ENCODE assay signal across 24 mouse cellular contexts in the genomic region with DNA sequence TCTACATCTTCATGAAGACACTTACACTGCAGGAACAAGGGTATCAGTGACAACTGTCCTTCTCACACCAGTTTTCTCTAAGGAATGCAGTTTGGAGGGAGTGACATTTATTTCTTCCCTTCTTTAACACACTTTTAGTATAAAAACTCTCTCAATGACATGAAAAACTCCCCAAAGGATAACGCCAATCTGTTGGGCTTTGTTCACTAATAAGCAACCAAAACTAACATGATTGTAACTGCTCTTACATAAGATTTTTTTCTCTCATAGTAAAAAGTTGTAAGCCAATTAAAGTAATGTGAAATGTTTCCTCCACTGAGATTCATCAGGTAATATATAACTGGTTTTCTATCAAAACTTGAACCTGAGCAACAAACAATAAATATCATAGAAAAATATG. TPM values are rescaled to one million over a fixed set of nuclear protein-coding genes. Genes with fewer than 3 reads are reported as not detected.
"Had no signal": no experiment of that assay in that cellular context is flagged by ENCODE, and none has a peak within 500 bp of the region (broad histone marks: within the 10 kb centered on the region; RNA-seq: fewer than 3 reads in every experiment).

A gene (minus strand): TSS at position 101 of the 400 bp plus-strand sequence.

- H3K27ac ChIP-seq: neural tube, embryonic 13.5 days; neural tube, embryonic 15.5 days; stomach, embryonic 15.5 days; stomach, postnatal 0 days had no signal

- H3K36me3 ChIP-seq: neural tube, embryonic 13.5 days; neural tube, embryonic 15.5 days; stomach, embryonic 15.5 days had no signal

- H3K4me1 ChIP-seq: neural tube, embryonic 13.5 days; neural tube, embryonic 15.5 days; stomach, embryonic 15.5 days had no signal

- H3K27me3 ChIP-seq: neural tube, embryonic 13.5 days; neural tube, embryonic 15.5 days; stomach, embryonic 15.5 days had no signal

- H3K4me2 ChIP-seq: neural tube, embryonic 13.5 days; neural tube, embryonic 15.5 days; stomach, embryonic 15.5 days had no signal

- H3K4me3 ChIP-seq: neural tube, embryonic 13.5 days; neural tube, embryonic 15.5 days; stomach, embryonic 15.5 days had no signal

- H3K9me3 ChIP-seq: neural tube, embryonic 13.5 days; neural tube, embryonic 15.5 days; stomach, embryonic 15.5 days had no signal

- DNase-seq: retina, postnatal 1 day; right cerebral cortex, adult 18-20 months; right cerebral cortex, postnatal 14 days; right cerebral cortex, postnatal 25 days; right cerebral cortex, postnatal 4 days; spleen, adult 18-20 months; thymus, adult 18-20 months; thymus, adult 2 months; thymus, postnatal 14 days; thymus, postnatal 25 days; thymus, postnatal 36 days; thymus, postnatal 4 days had no signal

- H3K9ac ChIP-seq: neural tube, embryonic 13.5 days; neural tube, embryonic 15.5 days; stomach, embryonic 15.5 days had no signal

RNA-seq across cellular contexts. Expression of the gene that starts here (rescaled TPM):
- polyA plus RNA-seq: neural tube, embryonic 13.5 days; neural tube, embryonic 14.5 days; neural tube, embryonic 15.5 days; small intestine, adult 2 months; spleen, adult 2 months; stomach, embryonic 14.5 days; stomach, embryonic 15.5 days; stomach, embryonic 16.5 days; stomach, postnatal 0 days; testis, adult 2 months; thymus, adult 2 months; thymus, postnatal 0 days; urinary bladder, adult 2 months had no signal
